15 mouse cellular contexts compared by ENCODE assay signal in genomic region chr13:31486373-31486772, GRCm38 (mm10).
"Had no signal": no experiment of that assay in that cellular context is flagged by ENCODE, and none has a peak within 500 bp of the region (broad histone marks: within the 10 kb centered on the region; RNA-seq: fewer than 3 reads in every experiment).

No protein-coding gene starts in this region.

- H3K27me3 ChIP-seq: lung, embryonic 15.5 days; megakaryocyte, embryonic 14.5 days; midbrain, embryonic 13.5 days; midbrain, embryonic 15.5 days; neural tube, embryonic 12.5 days had no signal

- H3K9ac ChIP-seq: lung, embryonic 15.5 days; midbrain, embryonic 13.5 days; midbrain, embryonic 15.5 days; neural tube, embryonic 12.5 days had no signal

- H3K27ac ChIP-seq: lung, embryonic 15.5 days; macrophage; midbrain, embryonic 13.5 days; midbrain, embryonic 15.5 days; neural tube, embryonic 12.5 days had no signal

- H3K4me1 ChIP-seq: lung, embryonic 15.5 days; megakaryocyte, embryonic 14.5 days; midbrain, embryonic 13.5 days; midbrain, embryonic 15.5 days; neural tube, embryonic 12.5 days had no signal

- ATAC-seq: lung, postnatal 0 days; midbrain, embryonic 13.5 days; midbrain, embryonic 15.5 days had no signal

- H3K9me3 ChIP-seq: lung, embryonic 15.5 days; megakaryocyte, embryonic 14.5 days; midbrain, embryonic 13.5 days; midbrain, embryonic 15.5 days; neural tube, embryonic 12.5 days had no signal

- H3K4me3 ChIP-seq: lung, embryonic 15.5 days; megakaryocyte, embryonic 14.5 days; midbrain, embryonic 13.5 days; midbrain, embryonic 15.5 days; neural tube, embryonic 12.5 days had no signal

- H3K36me3 ChIP-seq: lung, embryonic 15.5 days; midbrain, embryonic 13.5 days; midbrain, embryonic 15.5 days; neural tube, embryonic 12.5 days had no signal

- H3K4me2 ChIP-seq: lung, embryonic 15.5 days; midbrain, embryonic 11.5 days; midbrain, embryonic 13.5 days; midbrain, embryonic 15.5 days; neural tube, embryonic 12.5 days had no signal

- DNase-seq: lung, adult 2 months; lung, postnatal 14 days; lung, postnatal 36 days; right cerebral cortex, postnatal 14 days; thymus, adult 18-20 months; thymus, postnatal 14 days; thymus, postnatal 36 days had no signal
